Mouse (Mus musculus): ENCODE results near the gene Cmc1.

The Cmc1 gene

DNA sequence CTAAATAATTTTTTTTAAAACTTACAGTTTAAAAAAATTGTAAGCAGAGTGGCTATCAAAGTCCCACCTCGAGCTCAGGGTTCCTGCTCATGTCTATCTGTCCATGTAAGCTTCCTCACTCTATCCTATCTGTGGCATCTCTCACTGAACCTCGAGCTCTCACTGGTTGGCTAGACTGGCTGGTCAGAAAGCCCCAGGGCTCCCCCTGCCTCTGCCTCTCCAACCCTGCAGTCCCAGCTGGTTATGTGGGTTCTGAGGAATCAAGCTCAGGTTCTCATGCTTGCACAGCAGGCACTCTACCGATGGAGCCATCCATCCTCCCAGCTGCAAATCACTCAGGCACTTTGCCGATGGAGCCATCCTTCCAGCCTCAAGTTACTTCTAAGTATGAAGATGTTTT is 120.5 kb downstream of the Cmc1 start:
- no peak for DNase-seq

DNA sequence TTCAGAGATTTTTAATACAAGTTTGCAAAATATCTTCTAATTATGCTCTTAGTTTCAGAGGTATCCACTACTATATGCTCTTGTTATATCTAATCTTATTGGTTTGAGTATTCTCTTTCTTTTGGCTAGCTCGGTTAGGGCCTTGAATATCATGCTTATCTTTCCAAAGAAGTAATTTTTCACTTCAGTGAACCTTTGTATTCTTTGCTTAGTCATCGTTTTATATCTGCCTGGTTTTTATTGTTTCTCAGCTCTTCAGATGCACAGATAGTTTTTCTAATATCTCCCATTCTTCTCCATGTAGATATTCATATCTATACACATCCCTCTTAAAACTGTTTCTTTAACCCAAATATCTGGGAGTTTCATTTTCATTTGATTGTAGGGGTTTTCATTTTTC is 125.0 kb downstream of the Cmc1 start:
- no peak for DNase-seq
